In genomic region chr6:29767813-29768660, GRCm38 (mm10) we compare ENCODE assay signal across 8 mouse cellular contexts. TPM values are rescaled to one million over a fixed set of nuclear protein-coding genes. Genes with fewer than 3 reads are reported as not detected.
DNase-seq lines count a peak whose midpoint lies in the region; ATAC-seq and TF ChIP-seq lines count a peak whose summit lies in the region.

Ahcyl2 (plus strand) TSS chr6:29768011.

- peak within 1 kb of the TSS; percentile 79 for H3K27ac ChIP-seq in cortical plate, adult 2 months (ENCODE audit: insufficient read depth, low read length)

- peaks cover 6% of the 10 kb centered on the region for H3K4me1 ChIP-seq in cortical plate, adult 2 months (ENCODE audit: control insufficient read depth, insufficient read depth, low read length)

- no peak for TF ChIP-seq CTCF in cortical plate, adult 2 months (IDR thresholded peaks at IDR 0.05; ENCODE audit: extremely low read depth, insufficient read depth, low read length)

- ATAC-seq in activated CD4-positive, CD25-positive, alpha-beta regulatory T cell, adult 4 months, result peak; percentile 92
- ATAC-seq in megakaryocyte progenitor cell, adult 5-6 weeks (replicated peaks; ENCODE audit: poor library complexity), result peak; percentile 91

- peak; percentile 90 for DNase-seq in gastrocnemius, postnatal 10 days
- DNase-seq in induced T-regulatory cell, adult 2 months (ENCODE audit: low read depth), result peak; percentile 97
- DNase-seq in left cerebral cortex, adult 9 months (ENCODE audit: low spot score in 2 of 2), result peak; percentile 91 to 95
- peak; percentile 95 for DNase-seq in right cerebral cortex, postnatal 14 days
- DNase-seq in urinary bladder, postnatal 36 days (ENCODE audit: low spot score in 2 of 2), result peak; percentile 94 to 97

- peak; percentile 78 for TF ChIP-seq POLR2A in cortical plate, adult 2 months (IDR thresholded peaks at IDR 0.05; ENCODE audit: extremely low read depth, insufficient read depth, low read length)

- H3K4me3 ChIP-seq in cortical plate, adult 2 months (ENCODE audit: insufficient read depth, low read length), result peak within 1 kb of the TSS; percentile 69

RNA-seq across cellular contexts. Expression of gene Ahcyl2, which starts in this region (rescaled TPM):
- polyA plus RNA-seq in activated CD4-positive, CD25-positive, alpha-beta regulatory T cell, adult 4 months (2017; shearing (Covaris generic)), result 10 to 100 TPM; 89.7 to 92.1 TPM
- polyA plus RNA-seq in cortical plate, adult 2 months (2012; rRNA removed), result 112 and 117 TPM in 2 replicates
- total RNA-seq in gastrocnemius, postnatal 10 days (2021), result 10 to 100 TPM in 1 of 2 experiments, 1 to 10 TPM in 1; 8.8 to 11.8 TPM
- 10.2 and 19.1 TPM in 2 replicates for total RNA-seq in megakaryocyte progenitor cell, adult 5-6 weeks (2015)
- total RNA-seq in megakaryocyte progenitor cell, adult 5-6 weeks (2017), result 14.0 and 38.9 TPM in 2 replicates

Comparison
In these comparisons a context has a peak if more than half of its experiments do, and no peak if none do; other contexts are left out.
1. Peak in every context shown above with its lines: DNase-seq, ATAC-seq, H3K4me3 ChIP-seq and H3K27ac ChIP-seq.